Mouse (Mus musculus) cerebellum, adult 9-10 months (tissue): ENCODE data around the gene Vamp8.

Experiments used
- DNase-seq: peaks from one replicate; pipeline ENCODE4 v3.0.0; 2022

The Vamp8 gene

DNA sequence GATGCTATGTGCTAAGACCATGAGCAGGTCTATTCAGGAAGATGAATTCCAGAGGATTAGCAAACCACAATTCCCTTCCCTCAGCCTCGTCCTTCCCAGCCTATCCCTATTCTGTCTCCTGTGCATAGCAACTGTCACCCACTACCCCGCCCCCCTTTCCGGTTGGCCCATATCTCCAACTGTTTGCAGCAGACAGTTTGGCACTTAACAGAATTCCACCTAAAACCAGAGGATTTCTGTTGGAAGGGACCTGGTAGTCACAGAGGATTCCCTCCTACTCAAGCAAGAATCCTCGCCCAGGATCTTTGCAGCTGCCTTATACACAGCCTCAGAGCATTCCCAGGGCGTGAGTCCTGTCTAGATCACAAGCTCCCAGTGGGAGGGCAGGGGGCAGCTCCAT, 19.4 kb downstream of the Vamp8 start:
- DNase-seq: no peak

DNA sequence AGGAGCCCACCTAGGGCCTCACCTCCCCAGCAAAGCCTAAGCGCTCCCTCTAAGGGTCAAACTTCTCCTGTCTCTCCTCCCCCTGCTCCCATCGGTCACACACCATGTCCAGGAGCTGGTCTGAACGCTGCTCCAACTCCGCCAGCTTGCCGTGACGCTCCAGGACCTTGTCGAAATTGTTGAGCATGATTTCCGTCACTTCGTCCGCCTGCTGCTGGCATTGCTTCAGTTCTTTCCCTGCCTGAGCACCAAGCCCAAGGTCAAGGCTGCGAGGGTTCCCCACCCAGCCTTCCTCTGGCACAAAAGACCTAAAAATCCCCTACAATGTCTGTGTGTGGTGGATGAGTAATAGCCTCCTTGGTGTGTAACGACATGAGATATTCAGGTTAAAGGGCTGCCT, 20.4 kb downstream of the Vamp8 start:
- no peak for DNase-seq

DNA sequence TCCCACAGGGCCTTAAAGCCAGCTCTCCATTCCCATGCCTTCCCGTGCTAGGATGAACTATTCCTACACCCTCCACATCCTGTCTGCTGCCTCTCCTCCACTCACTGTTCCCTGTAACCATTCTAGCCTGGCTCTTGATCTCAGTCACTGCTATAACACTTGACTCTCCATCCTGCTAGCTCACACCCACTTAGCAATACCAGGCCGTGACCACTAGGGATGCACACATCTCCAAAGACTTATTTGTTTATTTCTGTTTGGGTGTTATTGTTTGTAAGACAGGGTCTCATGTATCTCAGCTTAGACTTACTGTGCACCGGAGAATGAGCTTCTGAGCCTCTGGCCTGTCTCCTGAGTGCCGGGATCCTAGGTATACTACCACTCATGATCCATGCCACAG, 20.9 kb downstream of the Vamp8 start:
- no peak for DNase-seq

DNA sequence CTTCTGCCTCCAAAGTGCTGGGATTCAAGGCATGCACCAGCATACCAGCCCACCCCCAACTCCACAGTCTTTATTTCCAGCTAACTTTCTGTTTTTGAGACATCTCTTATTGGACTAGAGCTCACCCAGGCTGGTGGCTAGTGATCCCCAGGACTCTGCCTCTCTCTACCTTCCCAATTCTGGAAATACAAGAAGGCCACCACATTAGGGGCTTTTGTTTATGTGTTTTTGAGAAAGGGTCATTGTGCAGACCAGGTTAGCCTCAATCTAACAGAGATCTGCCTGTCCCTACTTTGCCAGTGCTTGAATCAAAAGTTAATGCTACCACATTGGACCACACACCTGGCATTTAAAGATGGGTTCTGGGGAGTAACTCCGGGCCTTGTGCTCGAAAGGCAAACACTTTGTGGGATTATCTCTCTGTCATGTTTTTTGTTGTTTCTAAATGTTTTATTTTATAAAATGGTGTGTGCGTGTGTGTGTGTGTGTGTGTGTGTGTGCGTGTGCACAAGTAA, 23.0 kb downstream of the Vamp8 start:
- DNase-seq: no peak

DNA sequence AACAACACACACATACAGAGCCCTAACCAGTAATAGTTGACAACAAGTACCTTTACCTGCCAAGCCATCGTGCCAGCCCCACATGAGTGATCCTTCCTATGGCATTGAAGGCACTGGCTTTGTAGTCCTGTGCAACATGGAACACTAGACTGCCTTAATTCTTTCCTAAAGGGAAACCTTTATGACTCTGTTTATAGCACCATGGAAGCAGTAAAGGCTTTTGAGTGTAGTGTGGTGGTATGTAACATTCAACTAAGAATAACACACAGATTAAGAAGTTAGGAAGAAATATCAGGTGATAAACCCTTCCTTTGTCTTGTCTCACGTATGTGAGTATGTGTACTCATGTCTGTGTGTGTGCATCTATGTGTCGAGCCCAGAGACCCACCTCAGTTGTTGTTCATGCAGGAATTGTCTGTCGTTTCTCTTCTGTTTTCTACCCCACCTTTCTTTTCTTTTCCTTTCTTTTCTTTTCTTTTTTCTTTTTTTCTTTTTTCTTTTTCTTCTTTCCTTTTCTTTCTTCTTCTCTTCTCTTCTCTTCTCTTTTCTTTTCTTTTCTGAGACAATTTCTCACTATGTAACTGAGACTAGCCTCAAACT, 23.6 kb downstream of the Vamp8 start, which contains the start of gene Rnf181:
TSS of gene Rnf181 (minus strand) at position 113 of the 600 bp plus-strand sequence.
- no peak for DNase-seq

DNA sequence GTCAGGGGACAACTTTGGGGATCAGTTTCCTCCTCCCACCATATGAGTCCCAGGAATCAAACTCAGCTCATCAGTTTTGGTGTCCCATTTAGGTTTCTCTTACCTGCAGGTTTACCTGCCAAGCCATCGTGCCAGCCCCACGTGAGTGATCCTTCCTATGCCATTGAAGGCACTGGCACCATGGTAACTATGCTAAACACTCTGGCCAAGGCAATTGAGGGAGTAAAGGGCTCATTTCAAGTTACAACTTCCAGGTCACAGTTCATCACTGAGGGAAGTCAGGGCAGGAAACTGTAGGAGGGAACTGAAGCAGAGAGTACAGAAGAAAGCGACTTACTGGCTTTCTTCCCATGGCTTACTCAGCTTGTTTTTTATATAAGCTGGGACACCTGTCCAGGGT, 24.2 kb downstream of the Vamp8 start:
- no peak for DNase-seq

DNA sequence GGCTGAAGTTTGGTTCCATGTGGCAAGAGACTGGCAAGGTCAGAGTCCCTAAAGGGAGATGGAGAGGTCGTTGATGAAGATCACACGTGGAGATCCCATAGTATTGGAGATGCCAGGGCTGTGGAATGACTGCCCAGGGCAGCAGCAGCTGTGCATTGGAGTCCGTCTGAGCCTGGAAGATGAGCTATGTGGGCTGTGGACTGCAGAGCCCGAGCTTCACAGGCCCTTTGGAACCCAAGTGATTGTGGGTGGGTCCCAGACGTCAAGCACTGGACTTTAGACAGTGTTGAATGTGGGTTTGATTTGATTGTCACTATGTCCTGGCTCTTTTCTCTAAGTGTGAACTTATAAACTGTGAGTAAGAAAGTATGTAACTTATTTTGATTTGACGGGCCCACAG, 25.5 kb downstream of the Vamp8 start:
- DNase-seq: no peak

DNA sequence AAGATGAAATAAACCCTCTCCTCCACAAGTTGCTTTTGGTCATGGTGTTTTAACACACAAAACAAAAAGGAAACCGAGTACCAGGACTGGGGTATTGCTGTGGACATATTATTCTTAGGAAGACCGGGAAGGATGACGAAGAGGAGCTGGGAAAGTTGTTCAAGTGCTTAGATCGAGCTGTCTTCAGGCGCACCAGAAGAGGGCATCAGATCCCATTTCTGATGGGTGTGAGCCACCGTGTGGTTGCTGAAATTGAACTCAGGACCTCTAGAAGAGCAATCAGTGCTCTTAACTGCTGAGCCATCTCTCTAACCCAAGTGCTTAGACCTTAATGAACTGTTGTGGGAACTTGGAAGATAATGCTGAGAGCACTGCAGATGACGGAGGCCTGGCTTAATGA, 26.5 kb downstream of the Vamp8 start:
- no peak for DNase-seq

DNA sequence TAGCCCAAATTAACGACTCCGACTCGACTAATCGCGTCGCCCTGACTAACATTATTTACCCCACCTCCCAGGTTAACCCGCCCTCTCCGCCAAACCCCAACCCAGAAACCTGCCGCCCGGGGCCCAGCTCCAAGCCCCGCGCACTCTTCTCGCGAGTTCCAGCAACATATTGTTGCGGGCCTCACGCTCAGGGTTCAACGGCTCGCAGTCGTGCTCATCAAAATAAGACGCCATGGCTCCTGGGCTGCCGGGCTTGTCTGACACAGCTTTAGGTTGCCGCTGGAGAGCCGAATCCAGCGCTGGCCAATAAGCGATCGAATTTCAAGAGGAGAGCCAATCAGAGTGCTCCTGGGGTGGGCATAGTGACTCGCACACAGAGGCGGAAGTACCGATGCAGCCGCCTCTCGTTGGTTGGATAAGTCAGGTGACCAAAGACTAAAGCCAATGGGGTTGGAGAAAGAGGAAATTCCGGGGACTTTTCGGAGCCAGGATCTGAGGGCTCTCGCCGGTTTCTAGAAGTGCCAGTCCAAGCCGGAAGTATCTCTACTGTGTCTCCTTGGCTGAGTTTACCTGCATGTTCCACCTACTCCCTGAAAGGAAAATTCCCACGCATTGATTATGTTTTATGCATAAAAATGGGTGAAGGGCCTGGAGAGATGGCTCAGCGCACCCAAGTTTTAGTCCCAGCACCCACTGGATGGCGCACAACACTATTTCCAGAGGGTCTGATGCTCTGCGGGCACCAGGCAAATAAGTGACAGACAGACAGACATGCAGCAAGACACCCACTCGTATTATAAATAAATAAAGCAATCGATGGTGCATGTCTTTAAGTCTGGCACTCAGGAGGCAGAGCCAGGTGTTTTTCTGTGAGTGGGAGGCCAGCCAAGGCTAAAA, 28.1 kb downstream of the Vamp8 start:
- peak; percentile 98 for DNase-seq

DNA sequence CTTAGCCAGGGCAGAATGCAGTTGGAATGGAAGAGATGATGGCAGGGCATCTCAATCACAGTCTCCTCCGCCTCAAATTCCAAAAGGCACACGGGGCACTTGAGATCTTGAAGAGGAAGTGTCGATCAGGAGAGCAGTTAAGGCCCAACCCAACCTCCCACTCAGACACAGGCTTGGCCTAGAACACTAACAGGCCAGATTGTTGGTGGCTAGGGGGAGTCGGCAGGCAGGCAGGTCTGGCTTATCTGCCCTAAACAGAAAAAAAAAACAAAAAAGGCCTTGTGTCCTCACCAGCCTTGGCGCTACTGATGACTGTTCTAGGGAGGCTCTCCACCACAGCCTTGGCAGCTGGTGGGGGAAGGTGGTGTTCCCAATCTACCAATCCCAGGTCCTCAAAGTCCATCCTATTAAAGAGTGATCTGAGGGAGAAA, 29.4 kb downstream of the Vamp8 start:
- no peak for DNase-seq

DNA sequence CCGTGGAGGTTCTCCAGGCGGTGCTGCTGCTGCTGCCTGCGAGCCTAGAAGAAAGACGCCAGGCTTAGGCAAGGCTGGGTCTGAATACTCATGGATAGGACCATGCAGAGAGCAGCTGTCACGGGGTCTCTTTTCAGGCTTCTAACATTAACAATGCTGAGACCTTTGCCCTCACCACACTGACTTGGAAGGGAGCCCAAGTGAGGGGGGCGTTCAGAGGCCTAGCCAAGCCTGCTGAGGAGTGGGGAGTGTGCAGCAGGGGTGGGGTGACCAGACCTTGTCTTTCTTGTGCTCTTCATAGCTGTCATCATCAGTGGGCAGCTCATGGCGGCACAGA, 29.9 kb downstream of the Vamp8 start:
- DNase-seq: peak; percentile 35

DNA sequence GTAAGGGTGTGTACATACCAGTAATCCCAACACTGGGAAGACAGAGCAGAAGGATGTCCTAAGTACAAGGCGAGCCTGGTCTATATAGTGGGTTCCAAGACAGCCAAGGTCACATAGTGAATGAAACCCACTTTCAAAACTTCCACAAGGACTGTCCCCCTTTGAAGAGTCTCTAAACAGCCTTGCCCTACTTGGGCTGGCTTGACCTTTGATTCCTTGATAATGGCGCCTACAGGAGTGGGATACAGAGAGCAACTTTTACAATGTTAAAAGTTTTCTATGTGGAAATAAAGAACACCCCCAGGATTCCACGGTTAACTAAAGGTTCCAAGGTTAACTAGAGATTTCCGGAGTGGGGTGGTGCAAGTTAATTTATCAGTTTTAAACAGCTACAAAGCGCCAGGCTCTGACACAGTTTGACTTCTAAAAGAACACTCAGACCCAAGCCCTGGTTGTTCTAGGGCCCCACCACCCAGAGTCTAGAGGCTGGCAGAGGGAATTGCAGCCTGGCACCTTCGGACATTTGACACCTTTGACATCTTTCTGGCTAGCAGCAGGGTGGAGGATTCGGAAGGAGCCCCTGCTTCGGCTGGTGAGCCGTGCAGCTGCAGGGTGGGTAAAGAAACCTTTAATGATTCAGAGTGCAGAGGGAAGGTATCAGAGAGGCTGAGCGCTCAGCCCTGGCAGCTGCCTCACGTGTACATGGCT, 30.5 kb downstream of the Vamp8 start:
- DNase-seq: peak; percentile 12

DNA sequence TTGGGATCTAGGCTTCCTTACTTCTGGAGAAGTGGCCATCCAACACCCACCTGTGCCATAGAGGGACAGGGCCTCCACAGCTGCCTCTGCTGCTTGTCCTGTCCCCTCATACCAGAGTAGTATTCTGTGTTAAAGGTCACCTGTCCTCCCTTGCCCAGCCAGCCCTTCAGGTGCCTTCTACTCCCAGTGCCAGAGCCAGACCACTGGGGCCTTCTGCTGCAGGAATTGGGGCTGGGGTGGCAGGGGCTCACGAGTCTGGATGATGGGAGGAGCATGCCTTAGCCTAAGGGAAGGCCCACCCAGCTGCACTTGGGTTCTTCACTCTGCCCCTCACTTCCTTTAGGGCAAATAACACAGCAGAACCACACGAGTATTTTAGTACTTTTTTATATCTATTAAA, 31.2 kb downstream of the Vamp8 start:
- no peak for DNase-seq

DNA sequence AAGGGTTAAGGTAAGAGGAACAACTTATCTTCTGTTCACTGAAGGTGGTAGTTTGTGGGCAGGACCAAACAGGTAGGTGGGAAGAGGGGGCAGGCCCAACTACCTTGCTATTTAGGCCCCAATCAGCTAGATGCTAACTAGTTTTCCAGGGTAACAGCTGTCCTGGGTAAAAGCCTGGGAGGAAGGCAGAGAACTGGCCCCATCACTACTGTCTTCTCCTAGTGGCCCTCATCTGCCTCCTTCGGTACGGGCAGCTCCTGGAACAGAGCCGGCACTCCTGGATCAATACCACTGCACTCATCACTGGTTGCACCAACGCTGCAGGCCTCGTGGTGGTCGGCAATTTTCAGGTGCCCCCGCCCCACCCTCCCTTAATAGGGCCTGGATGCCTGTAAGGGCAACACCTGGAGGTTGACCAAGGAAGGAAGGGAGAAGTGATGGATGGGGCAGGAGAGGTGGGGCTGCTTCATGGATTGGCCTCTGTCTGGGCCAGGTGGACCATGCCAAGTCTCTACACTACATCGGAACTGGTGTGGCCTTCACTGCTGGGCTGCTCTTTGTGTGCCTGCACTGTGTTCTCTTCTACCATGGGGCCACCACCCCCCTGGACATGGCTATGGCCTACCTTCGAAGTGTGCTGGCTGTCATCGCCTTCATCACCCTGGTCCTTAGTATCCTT, 32.3 kb downstream of the Vamp8 start:
- DNase-seq: peak; percentile 19

DNA sequence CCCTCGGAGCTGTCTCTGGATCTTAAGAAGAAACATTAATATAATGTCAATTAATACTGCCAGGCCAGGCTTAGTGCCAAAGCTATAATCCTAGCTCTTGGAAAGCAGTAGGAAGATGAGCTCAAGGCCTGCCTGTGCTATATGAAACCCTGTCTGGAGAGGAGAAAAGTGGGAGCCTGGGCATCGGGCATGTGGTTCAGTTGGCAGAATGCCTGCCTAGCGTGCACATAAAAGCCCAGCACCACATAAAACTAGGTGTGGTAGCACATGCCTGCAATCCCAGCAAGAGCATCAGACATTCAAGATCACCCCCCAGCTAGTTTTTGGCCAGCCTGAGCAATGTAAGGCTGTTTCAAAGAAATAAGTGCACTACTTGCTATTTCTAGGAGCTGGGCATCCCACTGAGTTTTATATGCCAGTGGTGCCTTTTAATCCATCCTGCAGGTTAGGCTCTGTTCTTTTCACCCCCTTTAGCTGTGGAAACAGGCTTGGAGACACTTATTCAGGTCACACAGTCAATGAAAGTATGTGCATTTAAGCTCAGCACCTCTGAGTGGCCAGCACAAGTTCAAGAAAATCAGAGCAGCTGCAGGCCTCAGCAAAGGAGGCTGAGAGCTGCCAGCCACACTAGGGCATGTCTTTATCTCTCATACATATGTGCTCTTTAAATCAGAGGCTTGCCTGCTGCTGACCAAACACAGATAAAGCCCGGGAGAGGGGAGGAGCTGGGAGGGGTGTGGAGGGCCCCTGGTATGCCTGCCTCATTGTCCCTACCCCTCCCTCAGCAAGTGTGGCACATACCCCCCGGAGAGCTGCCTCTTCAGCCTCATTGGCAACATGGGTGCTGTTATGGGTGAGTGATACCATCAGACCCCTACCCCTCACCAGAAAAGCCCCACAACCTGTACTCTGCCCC, 33.1 kb downstream of the Vamp8 start:
- DNase-seq: peak; percentile 39

DNA sequence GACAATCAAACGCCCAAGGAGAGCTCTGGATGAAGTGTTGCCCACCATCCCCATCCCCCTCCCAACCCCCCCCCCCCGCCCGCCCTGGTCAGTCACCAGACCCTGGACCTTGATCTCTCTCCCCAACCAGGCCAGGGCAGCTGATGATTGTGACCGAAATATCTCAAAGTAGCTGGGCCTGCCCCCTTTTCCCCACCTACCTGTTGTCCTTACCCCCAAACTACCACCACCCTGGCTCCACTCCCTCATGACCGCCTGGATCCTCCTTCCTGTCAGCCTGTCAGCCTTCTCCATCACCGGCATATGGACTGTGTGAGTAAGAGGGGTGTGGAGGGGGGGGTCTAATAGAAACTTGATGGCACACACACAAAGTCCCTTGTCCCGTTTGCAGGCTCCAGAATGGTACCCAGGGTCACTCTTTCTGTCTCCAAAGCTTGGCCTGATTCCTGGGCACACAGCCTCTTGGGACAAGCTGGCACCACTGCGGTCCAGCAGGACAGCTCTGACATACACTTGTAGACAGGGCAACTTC, 34.4 kb downstream of the Vamp8 start:
- peak; percentile 55 for DNase-seq

DNA sequence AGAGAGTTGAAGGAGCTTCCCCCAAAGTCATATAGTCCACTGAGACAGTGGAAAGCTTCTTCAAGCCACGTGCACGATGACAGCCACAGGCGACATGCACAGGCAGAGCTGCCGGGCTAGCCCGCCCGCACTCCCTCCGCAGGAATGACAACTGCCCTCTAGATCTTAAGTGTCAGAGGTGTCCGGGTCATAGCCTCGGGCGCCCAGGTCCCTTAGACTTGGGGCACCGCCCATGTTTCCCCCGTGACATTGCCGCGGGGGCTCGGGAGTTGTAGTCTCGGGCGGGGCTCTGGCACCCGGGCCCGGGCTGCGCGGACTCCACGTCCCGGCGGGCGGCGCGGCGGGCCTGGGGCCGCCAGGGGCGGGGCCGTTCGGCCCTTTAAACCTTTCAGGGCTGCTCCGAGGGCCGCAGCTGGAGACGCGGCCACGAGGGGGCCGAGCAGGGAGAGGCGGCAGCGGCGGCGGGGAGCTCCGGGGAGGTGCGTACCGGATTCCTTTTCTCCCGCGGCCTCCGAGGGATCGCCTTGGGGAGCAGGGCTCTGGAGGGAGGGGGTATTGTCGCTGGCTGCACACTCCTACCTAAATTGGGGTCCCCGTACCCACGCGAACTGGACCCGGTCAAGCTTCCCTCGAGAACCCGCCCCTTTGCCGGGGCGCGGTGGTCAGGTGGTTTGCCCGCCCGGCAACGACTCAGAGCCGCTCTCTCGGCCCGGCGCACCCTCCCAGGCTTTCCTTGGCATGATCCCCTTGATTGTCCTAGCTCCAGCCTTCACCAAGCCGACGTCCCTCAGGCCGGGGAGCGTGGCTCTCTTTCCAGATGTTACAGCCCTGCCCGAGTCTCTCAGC, 35.2 kb downstream of the Vamp8 start, which contains the start of gene Tmem150a:
TSS of gene Tmem150a (plus strand) at position 382 of the 846 bp plus-strand sequence.
- peak; percentile 71 for DNase-seq

DNA sequence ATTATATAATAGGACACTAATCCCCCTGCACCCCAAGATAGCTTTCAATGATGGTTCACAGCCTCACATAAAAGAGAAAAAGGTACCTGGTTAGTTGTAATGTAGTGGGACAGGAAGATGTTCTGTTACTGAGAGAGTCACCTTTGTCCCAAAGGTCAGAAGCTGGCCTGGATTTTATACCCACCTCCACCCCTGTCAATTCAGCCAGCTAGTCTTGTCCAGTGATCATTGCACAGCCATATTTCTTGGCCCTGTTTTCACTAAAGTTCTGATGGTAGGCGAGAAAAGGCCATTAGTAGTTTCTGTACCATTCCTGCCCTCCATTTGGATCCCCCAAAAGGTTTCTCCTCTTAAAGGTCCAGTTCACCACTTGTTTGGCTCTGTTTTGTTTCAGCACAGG, 36.5 kb downstream of the Vamp8 start:
- peak; percentile 12 for DNase-seq

DNA sequence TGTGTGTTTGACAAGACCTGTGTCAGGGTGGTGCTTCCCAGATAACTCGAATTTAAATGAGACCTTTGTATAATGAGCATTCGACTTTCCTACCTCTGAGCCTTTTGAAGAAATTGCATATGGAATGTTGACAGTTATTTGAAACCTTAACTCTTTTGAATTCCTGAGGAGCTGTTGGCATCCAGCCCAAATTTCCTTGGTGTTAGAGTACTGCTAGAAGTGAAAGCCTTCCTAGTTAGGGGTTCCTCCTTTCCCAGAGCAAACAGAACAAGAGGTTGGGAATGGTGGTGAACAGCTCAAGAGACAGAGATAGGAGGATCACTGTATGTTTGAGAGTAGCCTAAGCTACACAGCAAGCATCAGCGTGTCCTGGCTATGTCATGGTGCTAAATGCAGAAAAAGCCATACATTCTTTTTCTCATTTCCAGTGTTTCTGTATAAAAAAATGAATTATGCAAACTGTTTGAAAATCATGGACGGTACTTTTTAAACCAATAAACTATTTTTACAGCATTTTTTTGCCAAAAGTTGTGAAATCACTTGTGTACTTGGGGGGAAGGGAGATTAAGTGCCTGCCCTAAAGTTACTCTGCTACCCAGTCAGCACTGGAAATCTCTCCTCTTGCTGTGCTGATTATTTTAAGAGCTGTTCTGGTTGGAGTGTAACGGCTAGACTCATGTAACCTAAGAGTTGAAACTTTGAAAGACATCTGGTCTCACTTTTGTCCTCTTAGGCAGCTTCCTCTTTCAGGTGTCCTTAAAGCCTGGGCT, 37.7 kb downstream of the Vamp8 start:
- peak; percentile 31 for DNase-seq

DNA sequence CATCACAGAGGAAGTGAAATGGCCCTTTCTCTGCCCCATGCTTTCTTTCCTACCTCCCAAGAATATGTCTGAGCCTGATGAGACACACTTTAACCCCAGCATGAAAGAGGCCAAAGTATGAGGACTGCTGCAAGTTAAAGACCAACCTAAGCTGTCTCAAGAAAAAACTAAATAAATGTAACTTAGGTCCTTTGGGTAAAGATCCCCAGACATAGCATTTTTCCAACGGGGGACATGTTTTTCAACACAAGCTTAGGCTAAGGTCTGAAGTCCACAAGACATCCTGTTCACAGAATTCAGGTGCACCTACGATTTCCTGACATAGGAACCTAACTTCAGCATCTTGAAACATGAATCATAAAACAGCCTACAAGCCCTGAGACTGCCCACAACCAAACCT, 40.3 kb downstream of the Vamp8 start:
- DNase-seq: no peak
